Mouse (Mus musculus) heart, postnatal 25 days (tissue): ENCODE results near the gene Kcnq2. TPM values are rescaled to one million over a fixed set of nuclear protein-coding genes. Genes with fewer than 3 reads are reported as not detected.
A peak's percentile ranks its signal among the peaks of the same experiment; 100 is the strongest.

Experiments
- DNase-seq: peaks from one replicate; pipeline ENCODE4 v3.0.0; 2022; ENCODE audit warnings: low spot score
- intact Hi-C: fragments of 180-260 bp; cut with DNase I; formaldehyde crosslinking; loops from one replicate; pipeline ENCODE4 v1.15.1; 2025
- total RNA-seq, 2 experiments: library from RNA; stranded (reverse); gene quantifications; 2 replicates each; pipeline ENCODE4 v1.2.3; 2021

Kcnq2 gene
- total RNA-seq, 2 experiments from 2014 or later, result 0.22 TPM; not detected in 1

DNA sequence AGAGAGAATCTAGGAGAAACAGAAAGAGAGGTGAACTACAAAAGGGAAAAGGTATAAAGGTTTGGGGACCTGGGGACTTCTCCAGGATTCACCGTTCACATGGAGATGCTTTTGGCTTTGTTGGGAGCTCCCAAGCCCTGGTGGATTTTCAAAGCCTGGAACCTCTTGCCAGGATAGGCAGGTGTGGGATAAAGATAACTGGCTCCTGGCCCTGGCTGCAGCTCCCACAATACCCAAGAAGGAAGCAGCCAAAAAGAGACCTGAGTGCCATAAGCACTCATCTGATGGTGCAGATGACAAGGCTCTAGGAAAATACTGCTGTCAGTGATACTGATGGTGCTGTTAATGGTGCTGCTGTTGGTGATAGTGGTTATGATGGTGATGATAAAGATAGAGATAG is 82.9 kb downstream of the Kcnq2 start:
- DNase-seq, result no peak
- intact Hi-C loops, result no loop called here

DNA sequence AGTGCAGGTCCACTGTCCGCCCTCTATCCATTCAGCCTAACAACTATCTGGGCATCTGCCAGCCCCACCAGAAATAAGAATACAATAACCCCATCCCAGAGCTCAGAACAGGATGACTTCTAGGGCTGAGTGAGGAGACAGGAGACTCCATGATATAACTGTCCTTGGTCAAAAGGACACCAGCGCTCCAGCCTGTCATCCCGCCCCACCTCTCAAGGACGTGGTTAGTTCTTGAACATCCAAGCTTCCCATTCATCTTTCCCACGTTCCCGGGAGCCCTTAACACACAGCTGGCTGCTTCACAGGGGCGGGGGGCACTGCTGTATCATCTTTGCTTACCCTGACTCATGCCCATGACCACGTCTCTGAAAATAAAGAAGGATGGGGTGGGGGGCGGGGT is 86.1 kb downstream of the Kcnq2 start:
- intact Hi-C loops, result no loop called here
- no peak for DNase-seq

DNA sequence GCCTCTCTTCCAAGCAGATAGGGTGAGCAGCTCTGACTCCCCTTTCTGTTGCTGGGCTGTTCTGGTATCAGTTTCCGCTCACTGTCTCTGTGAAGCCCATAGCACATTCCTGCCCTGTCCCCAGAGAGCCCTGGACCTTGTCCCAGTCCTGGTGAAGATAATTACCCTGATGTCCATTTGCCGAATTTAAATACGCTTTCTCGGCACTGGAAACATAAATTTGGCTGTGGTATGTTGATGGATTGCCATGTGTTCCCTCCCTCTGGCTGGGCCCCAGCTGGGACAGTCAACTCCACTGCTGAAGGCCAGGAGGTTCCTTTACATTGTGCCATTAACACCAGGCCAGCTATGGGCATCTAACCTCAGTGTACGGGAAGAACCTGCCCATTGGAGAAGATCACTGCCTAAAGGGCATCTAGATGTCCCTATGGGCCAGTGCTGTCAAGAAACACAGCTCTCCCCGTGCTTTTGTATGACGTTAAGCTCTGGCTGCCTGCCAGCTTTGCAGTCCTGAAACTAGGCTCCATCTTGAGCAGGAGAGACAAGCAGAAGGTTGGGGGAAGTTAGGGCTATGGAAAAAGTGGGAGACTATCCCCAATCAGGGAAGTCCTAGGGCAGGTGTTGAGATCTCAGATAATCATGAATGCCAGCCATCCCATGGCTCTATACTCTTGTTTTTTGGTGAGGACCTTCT is 86.7 kb downstream of the Kcnq2 start:
- intact Hi-C loops, result no loop called here
- no peak for DNase-seq

DNA sequence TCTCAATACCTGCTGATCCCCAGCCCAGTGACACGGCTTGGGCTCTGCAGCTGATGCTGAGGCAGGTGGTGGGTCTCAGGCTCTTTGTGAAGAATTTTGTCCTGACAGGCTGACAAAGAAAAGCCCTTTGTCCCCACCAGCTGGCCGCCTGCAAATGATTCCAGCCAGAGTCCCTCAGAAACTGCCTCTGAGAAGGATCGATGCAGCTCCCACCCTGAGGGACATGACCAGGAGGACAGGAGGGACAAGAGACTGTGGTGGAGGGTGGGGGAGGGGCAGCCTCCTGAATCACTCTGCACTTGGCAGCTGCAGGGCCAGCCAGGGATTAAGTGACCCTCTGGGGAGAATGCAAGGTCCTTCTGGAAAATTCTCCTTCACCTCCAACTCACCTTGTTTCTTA is 91.1 kb downstream of the Kcnq2 start:
- intact Hi-C loops, result no loop called here
- no peak for DNase-seq

DNA sequence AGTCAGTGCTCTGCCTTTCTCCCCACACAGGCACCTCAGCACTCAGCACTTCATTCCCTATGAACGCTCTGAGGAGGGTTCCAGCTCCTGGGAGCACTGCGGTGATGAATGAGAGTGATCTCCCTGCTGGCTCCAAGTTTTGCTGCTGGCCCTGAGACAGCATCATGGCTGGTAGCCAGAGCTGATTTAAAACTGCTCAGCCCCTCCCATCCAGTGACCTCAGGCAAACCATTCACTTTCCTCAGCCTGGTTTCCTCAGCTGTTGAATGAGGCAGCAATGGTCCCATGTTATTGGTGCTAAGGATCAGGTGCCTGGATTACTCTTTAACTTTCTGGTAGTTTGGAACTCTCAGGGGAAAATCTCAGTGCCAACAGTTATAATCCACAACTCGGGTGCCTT is 91.7 kb downstream of the Kcnq2 start, which contains the start of gene Chrna4:
Gene Chrna4 (minus strand): TSS at position 110 of the 400 bp plus-strand sequence.
- intact Hi-C loops, result no loop called here
- no peak for DNase-seq

DNA sequence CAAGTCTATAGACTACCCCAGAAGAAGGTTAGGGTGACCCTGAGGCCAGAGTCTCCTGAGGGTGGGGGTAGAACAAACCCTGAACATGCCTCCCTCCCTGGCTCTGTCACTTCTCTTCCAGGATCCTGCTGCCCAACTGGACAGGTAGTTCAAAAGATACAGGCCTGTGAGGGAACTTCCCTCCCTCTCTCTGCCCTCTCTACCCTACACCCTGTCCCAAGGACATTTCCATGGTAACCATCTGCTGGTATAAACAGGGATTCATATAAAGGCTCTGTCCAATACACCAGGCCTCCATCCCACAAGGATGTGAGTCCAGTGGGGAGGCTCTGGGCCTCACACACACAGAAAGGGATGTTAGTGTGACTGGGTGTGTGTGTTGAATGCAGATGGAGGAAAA is 92.7 kb downstream of the Kcnq2 start:
- intact Hi-C loops, result no loop called here

DNA sequence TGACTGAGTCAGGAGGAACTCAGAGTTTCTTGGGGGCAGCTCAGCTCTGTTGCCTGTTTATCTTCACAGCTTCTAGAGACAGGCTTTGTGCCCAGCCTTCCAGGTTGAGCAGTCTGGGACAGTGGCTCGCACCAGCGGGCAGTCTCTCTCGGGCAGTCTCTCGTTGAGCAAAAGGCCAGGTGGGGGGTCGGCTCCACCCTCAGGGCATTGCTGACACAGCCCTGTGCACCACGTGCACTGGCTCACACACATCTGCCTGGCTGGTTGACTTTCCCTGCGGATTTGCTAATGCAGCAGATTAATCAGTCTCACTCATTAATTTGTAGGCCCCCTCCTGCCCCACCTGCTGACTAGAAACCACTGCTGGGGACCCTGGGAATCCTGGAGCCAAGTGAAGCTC is 93.2 kb downstream of the Kcnq2 start:
- no peak for DNase-seq
- intact Hi-C loops, result no loop called here

More for the DNA sequence above, 92.7 kb downstream of the Kcnq2 start:
- DNase-seq, result no peak

DNA sequence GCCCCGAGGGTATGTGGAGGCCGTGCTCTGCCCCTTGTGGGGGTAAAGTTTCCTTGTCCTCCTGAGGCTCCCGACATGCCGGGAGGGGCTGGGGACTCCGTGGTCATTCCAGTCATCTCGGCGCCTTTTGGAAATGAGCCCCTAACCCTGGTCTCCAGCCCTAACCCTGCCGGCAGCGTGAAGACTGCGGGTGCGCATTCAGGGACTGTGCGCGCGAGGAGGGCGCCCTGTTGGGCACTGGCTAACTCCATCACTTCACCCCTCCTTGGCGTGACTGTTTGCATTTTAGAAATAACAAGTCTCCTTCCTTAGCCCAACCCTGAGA is 95.8 kb downstream of the Kcnq2 start:
- no peak for DNase-seq
- intact Hi-C loops, result no loop called here

DNA sequence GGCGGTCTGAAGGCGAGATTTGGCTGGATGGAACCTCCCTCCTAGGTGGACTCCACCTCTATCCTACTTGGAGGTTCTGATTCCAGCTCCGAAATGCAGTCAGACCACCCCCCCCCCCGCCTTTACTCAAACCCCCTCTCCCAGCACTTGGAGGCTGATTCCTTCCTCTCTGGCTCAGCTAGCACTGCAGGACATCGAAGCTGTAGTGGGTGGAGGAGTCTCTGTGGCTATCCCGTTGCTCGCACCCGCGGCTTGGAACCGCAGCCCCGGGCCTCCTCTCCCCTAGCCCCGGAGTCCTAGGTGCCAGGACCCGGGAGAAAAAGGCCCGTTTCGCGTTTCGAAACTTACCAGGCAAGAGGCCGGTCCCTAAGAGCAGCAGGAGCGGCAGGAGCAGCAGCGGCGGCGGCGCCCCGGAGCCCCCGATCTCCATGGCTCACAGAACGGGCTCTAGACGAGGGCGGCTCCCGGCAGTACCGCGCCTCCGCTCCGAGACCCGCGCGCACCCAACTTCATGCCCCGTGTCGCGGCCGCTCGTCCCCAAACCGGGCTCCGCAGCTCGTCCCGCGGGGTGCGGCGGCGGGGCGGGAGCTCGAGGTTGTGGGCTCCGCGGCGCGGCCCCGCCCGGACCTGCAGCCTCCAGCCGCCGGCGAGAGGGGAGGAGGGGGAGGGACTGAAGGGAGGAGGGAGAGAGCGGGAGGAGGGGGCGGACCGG is 96.3 kb downstream of the Kcnq2 start:
- intact Hi-C loops, result no loop called here
- no peak for DNase-seq

DNA sequence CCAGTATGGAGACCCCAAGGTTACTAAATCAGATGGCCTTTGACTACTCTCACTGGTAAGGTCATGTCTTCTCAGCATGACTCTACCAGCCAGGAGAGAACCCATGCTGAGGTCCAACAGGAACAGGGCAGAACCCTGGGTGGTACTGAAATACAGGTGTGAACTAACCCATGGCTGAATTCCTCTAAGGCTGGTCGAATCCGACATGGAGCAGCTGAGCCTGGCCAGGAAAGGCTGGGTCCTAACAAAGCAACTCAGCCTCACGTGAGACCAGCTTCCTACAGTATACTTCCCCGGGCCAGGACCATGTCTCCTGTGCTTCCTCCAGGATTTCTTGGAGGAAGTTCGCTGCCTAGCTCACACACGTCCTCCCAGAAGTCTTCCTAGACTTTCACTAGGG is 98.5 kb downstream of the Kcnq2 start:
- intact Hi-C loops, result no loop called here
- DNase-seq, result no peak

DNA sequence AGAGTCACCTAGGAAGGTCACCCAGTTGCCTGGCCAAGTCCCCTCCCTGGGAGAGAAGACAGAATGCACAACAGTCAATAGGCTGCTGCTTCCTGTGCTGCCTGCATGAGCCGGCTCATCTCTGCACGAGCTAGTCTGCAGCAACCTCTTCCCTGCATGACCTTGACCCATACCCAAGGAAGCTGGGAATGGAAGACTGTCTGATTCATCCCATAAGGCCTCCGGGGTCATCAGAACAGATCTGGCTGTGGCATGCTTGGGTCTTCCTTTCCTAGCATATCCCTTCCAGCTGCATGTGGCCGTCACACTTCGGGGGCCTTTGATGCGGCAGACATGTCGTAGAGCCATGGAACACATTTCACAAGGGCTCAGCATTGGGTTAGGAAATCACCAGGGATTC is 99.9 kb downstream of the Kcnq2 start:
- intact Hi-C loops, result no loop called here
- no peak for DNase-seq

DNA sequence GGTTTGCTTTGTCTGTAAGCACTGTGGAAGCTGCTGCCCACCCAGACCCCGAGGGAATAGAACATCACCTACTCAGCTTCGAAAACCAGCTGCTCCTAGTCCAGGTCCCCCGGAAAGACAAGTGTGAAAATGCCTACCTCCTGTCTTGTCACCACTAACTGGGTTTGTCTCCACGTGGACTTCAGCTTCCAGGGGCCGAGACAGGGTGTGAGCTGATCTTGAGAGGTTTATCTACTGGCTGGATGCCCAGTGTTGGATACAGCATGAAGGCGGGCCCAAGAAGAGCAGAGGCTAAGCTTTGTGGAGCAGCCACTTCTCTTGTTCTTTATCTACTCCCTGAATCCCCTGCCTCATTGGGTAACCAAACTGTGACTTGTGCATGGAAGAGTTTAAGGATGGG is 101.8 kb downstream of the Kcnq2 start:
- intact Hi-C loops, result no loop called here
- no peak for DNase-seq

DNA sequence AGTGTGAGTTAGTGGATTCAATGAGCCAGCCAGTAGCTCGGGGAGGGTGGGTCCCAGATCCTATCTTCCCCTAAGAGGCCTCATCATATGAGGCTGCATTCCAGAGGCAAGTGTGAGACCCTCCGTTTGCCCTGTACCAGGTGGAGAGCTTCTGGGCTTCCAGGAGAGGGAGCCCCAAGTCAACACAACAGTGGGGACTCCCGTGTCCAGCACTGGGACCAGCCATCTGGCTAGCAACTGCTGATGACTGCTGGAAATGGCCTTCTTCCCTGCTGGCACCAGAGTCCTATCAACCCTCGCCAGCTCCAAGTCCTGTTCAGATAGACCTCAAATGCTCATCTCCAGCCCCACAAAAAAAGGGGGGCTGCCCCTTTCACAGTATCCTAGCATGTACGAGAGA is 102.7 kb downstream of the Kcnq2 start:
- DNase-seq, result peak; percentile 8
- intact Hi-C loops, result no loop called here

DNA sequence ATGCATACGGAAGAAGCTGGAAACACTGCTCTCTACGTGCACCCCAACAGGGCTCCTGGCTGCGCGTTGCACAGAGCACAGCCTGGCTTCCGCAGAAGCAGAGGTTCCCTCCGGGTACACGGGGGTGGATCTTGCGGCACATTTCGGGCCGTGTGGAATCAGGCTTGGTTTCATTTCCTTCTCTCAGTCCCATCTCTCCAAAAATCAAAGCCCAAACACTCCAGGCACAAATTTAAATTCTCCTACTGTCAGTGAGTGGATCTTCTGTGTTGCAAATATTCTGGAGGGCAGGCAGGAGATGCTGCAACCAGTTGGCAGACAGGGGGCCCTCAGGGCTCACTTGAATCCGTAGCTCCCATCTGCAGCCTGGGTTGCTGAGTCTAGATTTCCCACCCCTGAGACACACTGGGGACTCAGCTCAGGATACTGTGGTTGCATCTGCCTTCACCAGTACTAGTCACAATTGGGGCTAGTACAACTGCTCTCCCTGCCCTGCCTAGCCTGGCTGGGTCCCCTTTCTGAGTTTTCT is 103.6 kb downstream of the Kcnq2 start:
- intact Hi-C loops, result no loop called here
- no peak for DNase-seq

Other genes with a start within 250 kb of the Kcnq2 start
- 10 to 100 TPM; 35.6 to 35.7 TPM for gene Ythdf1, start 214.4 kb downstream of the Kcnq2 start, total RNA-seq
- gene Birc7, start 206.3 kb downstream of the Kcnq2 start, total RNA-seq, result not detected
- gene Nkain4, start 180.6 kb downstream of the Kcnq2 start, total RNA-seq, result 10 to 100 TPM in 1 of 2 experiments, 1 to 10 TPM in 1; 8.0 to 11.4 TPM
- gene Arfgap1, start 168.1 kb downstream of the Kcnq2 start, total RNA-seq, result 10 to 100 TPM; 32.5 to 33.2 TPM
- under 1 TPM; 0.34 to 0.50 TPM for gene Col20a1, start 148.8 kb downstream of the Kcnq2 start, total RNA-seq
- gene Chrna4, start 91.8 kb downstream of the Kcnq2 start, total RNA-seq, result not detected
- gene Eef1a2, start 21.7 kb upstream of the Kcnq2 start, total RNA-seq, result 1,000 to 10,000 TPM; 1,438 to 1,541 TPM
- gene Ppdpf, start 51.9 kb upstream of the Kcnq2 start, total RNA-seq, result 10 to 100 TPM; 52.0 to 55.5 TPM
- not detected for gene Ptk6, start 67.5 kb upstream of the Kcnq2 start, total RNA-seq
- gene Srms, start 77.9 kb upstream of the Kcnq2 start, total RNA-seq, result under 1 TPM; 0.25 to 0.42 TPM
- not detected for gene Fndc11, start 84.7 kb upstream of the Kcnq2 start, total RNA-seq
- 1 to 10 TPM; 8.4 to 9.5 TPM for gene Helz2, start 106.7 kb upstream of the Kcnq2 start, total RNA-seq
- gene Gmeb2, start 152.7 kb upstream of the Kcnq2 start, total RNA-seq, result 10 to 100 TPM in 1 of 2 experiments, 1 to 10 TPM in 1; 8.5 to 10.5 TPM
- under 1 TPM; 0.45 to 0.52 TPM for gene Stmn3, start 179.2 kb upstream of the Kcnq2 start, total RNA-seq
- gene Rtel1, start 184.4 kb upstream of the Kcnq2 start, total RNA-seq, result 10 to 100 TPM; 13.2 to 13.4 TPM
- 10 to 100 TPM; 18.3 to 21.2 TPM for gene Zgpat, start 229.6 kb upstream of the Kcnq2 start, total RNA-seq
- gene Arfrp1, start 230.1 kb upstream of the Kcnq2 start, total RNA-seq, result 10 to 100 TPM; 54.3 to 54.9 TPM
- 1 to 10 TPM; 7.0 to 7.4 TPM for gene Lime1, start 244.8 kb upstream of the Kcnq2 start, total RNA-seq